Mouse (Mus musculus) right cerebral cortex, postnatal 10 days (tissue): Measurements from ENCODE around the gene Eef1a2.
"Not testable (repeated sequence)": the region's sequence is repeated elsewhere in the genome, so short reads cannot be mapped to it uniquely, and the experiment has no call there.

ENCODE experiments used
- DNase-seq, 2 experiments: peaks; one replicate each; pipeline ENCODE4 v3.0.0; 2021; ENCODE audit warnings: low spot score in 2 of 2

Gene Eef1a2

GRCm38 (mm10) chr2:181156248-181157121 is at the start of gene Eef1a2:
Eef1a2 (minus strand) TSS chr2:181157014.
- DNase-seq = peak; percentile 89 to 91

- DNase-seq = no peak
Measured at GRCm38 (mm10) chr2:181206118-181206517, 49.3 kb upstream of the Eef1a2 start.

GRCm38 (mm10) chr2:181205678-181206077 is 48.9 kb upstream of the Eef1a2 start:
- DNase-seq = no peak

GRCm38 (mm10) chr2:181202886-181203285 is 46.1 kb upstream of the Eef1a2 start:
- no peak for DNase-seq

GRCm38 (mm10) chr2:181202422-181202821 is 45.6 kb upstream of the Eef1a2 start, which contains the start of gene Ptk6:
Ptk6 (minus strand) TSS chr2:181202789.
- no peak for DNase-seq

- no peak for DNase-seq
Measured at GRCm38 (mm10) chr2:181201606-181202005, 44.8 kb upstream of the Eef1a2 start.

GRCm38 (mm10) chr2:181196628-181197300 is 40.0 kb upstream of the Eef1a2 start:
- no peak for DNase-seq

GRCm38 (mm10) chr2:181193044-181193443 is 36.2 kb upstream of the Eef1a2 start:
- DNase-seq = no peak

GRCm38 (mm10) chr2:181191936-181192335 is 35.1 kb upstream of the Eef1a2 start:
- no peak for DNase-seq

- DNase-seq = not testable (repeated sequence)
Measured at GRCm38 (mm10) chr2:181191385-181191784, 34.6 kb upstream of the Eef1a2 start.

- no peak for DNase-seq
Measured at GRCm38 (mm10) chr2:181189321-181189720, 32.5 kb upstream of the Eef1a2 start.

- DNase-seq = no peak
Measured at GRCm38 (mm10) chr2:181188681-181189080, 31.9 kb upstream of the Eef1a2 start.

GRCm38 (mm10) chr2:181187121-181188000 is 30.5 kb upstream of the Eef1a2 start, which contains the start of gene Ppdpf:
Ppdpf (plus strand) TSS chr2:181187247.
- peak; percentile 95 to 96 for DNase-seq

GRCm38 (mm10) chr2:181186635-181187034 is 29.8 kb upstream of the Eef1a2 start:
- peak; percentile 91 to 93 for DNase-seq

GRCm38 (mm10) chr2:181180898-181181297 is 24.1 kb upstream of the Eef1a2 start:
- no peak for DNase-seq

- DNase-seq = no peak
Measured at GRCm38 (mm10) chr2:181178471-181178870, 21.7 kb upstream of the Eef1a2 start.

GRCm38 (mm10) chr2:181178015-181178414 is 21.2 kb upstream of the Eef1a2 start:
- no peak for DNase-seq

- no peak for DNase-seq
Measured at GRCm38 (mm10) chr2:181174646-181175045, 17.8 kb upstream of the Eef1a2 start.

GRCm38 (mm10) chr2:181166469-181166868 is 9.7 kb upstream of the Eef1a2 start:
- no peak for DNase-seq

- peak; percentile 25 to 47 for DNase-seq
Measured at GRCm38 (mm10) chr2:181160821-181161220, 4.0 kb upstream of the Eef1a2 start.

GRCm38 (mm10) chr2:181159771-181160170 is 3.0 kb upstream of the Eef1a2 start:
- DNase-seq = peak; percentile 86 to 92

GRCm38 (mm10) chr2:181159091-181159514 is 2.3 kb upstream of the Eef1a2 start:
- peak; percentile 88 to 95 for DNase-seq
